Mouse (Mus musculus): Measurements from ENCODE around the gene Wfdc12. TPM values are rescaled to one million over a fixed set of nuclear protein-coding genes. Genes with fewer than 3 reads are reported as not detected.

Gene Wfdc12
- polyA plus RNA-seq, 1 experiment from 2014 or later = not detected

DNA sequence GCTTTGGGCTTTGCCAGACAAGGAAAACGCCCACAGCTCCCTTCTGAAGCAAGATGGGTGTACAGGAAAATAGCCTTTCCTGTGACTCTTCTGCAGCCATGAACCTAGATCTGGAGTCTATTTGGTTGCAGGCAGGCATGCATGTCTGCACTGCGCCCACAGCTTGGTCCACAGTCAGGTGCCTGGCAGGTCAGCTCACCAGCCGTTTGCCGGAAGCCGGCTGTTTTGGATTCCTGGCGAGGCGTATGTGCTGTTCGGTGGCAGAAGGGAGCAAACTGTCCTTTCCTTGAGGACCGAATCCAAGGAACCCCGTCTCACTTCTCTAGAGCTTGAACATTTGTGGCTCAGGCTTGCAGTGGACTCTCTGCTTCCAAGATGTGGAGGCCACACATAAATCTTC lies 36.4 kb downstream of the Wfdc12 start:
- 85% methylated on average over 10 of the region's 10 CpGs for WGBS (ENCODE audit: insufficient replicate concordance)
- Histone ChIP-seq H3K4me2 (no peak overlapping the region), H3K36me3 (ENCODE audit: control insufficient read depth, insufficient read depth, low read length) (no peaks in the 10 kb centered on the region), H3K4me1 (ENCODE audit: control insufficient read depth, insufficient read depth, low read length) (peaks cover 14% of the 10 kb centered on the region), H3K4me3 (ENCODE audit: low read depth, low read length) (no peak overlapping the region), H3K9ac (ENCODE audit: low read depth, low read length) (no peak overlapping the region), H3K9me3 (replicated peaks; ENCODE audit: control insufficient read depth, low read length) (no peaks in the 10 kb centered on the region), H3K27me3 (ENCODE audit: control insufficient read depth, insufficient read depth, low read length) (no peaks in the 10 kb centered on the region), H3K27ac (ENCODE audit: low read depth, low read length) (no peak overlapping the region)
- no peak for ATAC-seq (replicated peaks; ENCODE audit: insufficient number of reproducible peaks, low FRiP score, low TSS enrichment)

DNA sequence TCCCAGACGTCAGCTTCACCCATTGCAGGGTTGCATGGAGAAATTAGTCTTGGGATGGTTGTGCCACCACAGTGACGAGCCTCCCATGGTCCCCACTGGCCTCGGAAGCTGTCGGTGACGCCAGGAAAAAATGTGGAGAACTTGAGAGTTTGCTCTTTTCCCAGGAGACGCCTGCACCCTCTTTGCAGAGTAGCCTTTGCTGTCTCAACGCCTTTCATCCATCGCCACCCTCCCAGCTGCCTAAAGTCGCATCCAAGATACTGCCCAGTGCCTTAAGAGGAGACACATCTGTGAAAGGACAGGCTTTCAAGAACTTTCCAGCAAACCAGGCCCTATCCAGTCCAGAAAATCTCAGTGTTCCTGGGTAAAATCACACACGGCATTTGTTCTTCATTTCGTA lies 38.1 kb downstream of the Wfdc12 start:
- Histone ChIP-seq H3K4me1 (ENCODE audit: control insufficient read depth, insufficient read depth, low read length) (peaks cover 16% of the 10 kb centered on the region), H3K27ac (ENCODE audit: low read depth, low read length) (no peak overlapping the region), H3K9ac (ENCODE audit: low read depth, low read length) (no peak overlapping the region), H3K4me2 (no peak overlapping the region), H3K9me3 (replicated peaks; ENCODE audit: control insufficient read depth, low read length) (no peaks in the 10 kb centered on the region), H3K27me3 (ENCODE audit: control insufficient read depth, insufficient read depth, low read length) (no peaks in the 10 kb centered on the region), H3K36me3 (ENCODE audit: control insufficient read depth, insufficient read depth, low read length) (no peaks in the 10 kb centered on the region), H3K4me3 (ENCODE audit: low read depth, low read length) (no peak overlapping the region)
- WGBS (ENCODE audit: insufficient replicate concordance) = 90% methylated on average over 11 of the region's 11 CpGs
- no peak for ATAC-seq (replicated peaks; ENCODE audit: insufficient number of reproducible peaks, low FRiP score, low TSS enrichment)

DNA sequence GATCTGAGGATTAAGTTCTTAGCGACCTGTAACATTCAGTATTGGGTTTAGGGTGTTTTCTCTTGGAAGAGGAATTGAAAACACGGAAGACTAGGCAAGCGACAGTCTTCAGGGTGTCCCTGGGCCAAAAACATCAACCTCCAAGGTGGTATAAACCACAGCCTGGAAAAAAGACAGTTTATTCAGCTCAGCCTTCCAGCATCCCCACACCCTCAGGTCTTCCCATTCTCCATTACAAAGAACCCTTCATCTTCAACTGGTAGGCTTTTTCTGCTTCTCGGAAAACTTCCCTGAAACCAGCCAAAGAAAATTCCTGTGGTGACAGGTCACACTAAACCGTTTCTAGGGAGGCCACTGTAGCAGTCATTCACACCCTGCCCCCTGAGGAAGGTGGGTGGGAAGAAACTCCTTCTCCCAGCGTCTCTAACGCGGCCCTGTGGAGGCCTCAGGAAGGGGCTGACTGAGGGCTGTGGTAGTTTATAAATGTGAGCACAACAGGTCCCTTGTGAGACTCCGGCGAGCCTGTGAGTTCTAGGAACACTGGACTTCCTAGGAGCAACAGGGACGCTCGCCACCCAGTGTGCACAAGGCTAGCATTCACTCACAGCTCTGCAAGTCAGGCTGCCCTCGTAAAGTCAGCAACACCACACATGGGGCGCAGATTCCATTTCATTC lies 40.2 kb downstream of the Wfdc12 start:
- Histone ChIP-seq H3K9me3 (replicated peaks; ENCODE audit: control insufficient read depth, low read length) (no peaks in the 10 kb centered on the region), H3K36me3 (ENCODE audit: control insufficient read depth, insufficient read depth, low read length) (no peaks in the 10 kb centered on the region), H3K4me3 (ENCODE audit: low read depth, low read length) (no peak overlapping the region), H3K27me3 (ENCODE audit: control insufficient read depth, insufficient read depth, low read length) (no peaks in the 10 kb centered on the region), H3K9ac (ENCODE audit: low read depth, low read length) (no peak overlapping the region; the same call in 1 of the 2 replicates), H3K4me1 (ENCODE audit: control insufficient read depth, insufficient read depth, low read length) (peaks cover 16% of the 10 kb centered on the region), H3K4me2 (no peak overlapping the region), H3K27ac (ENCODE audit: low read depth, low read length) (peak overlapping the region; percentile 51; the same call in 1 of the 2 replicates)
- no peak for ATAC-seq (replicated peaks; ENCODE audit: insufficient number of reproducible peaks, low FRiP score, low TSS enrichment)
- 37% methylated on average over 14 of the region's 14 CpGs for WGBS (ENCODE audit: insufficient replicate concordance)

DNA sequence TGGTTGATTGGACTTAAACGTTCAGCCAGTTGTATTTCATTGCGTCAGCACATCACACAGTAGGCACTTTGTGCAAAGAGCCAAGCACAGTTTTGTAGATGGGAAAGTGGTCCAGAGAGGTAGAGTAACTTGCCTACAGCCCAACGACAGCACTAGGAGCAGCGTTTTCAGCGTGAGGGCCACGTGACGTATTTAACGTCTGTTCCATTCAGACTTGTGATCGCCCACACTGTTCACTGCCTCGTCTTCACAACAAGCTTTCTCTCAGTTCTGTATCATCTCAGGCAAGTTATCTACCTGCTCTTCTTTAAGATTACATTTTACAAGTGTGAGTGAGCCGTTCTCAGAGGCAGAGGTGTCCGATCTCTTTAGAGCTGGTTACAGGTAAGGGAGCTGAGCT lies 43.9 kb downstream of the Wfdc12 start:
- Histone ChIP-seq H3K4me2 (no peak overlapping the region), H3K27ac (ENCODE audit: low read depth, low read length) (no peak overlapping the region), H3K9me3 (replicated peaks; ENCODE audit: control insufficient read depth, low read length) (no peaks in the 10 kb centered on the region), H3K36me3 (ENCODE audit: control insufficient read depth, insufficient read depth, low read length) (no peaks in the 10 kb centered on the region), H3K4me1 (ENCODE audit: control insufficient read depth, insufficient read depth, low read length) (peaks cover 34% of the 10 kb centered on the region), H3K27me3 (ENCODE audit: control insufficient read depth, insufficient read depth, low read length) (no peaks in the 10 kb centered on the region), H3K9ac (ENCODE audit: low read depth, low read length) (no peak overlapping the region), H3K4me3 (ENCODE audit: low read depth, low read length) (no peak overlapping the region)
- WGBS (ENCODE audit: insufficient replicate concordance) = 92% methylated on average over 12 of the region's 12 CpGs
- ATAC-seq (replicated peaks; ENCODE audit: insufficient number of reproducible peaks, low FRiP score, low TSS enrichment) = no peak

DNA sequence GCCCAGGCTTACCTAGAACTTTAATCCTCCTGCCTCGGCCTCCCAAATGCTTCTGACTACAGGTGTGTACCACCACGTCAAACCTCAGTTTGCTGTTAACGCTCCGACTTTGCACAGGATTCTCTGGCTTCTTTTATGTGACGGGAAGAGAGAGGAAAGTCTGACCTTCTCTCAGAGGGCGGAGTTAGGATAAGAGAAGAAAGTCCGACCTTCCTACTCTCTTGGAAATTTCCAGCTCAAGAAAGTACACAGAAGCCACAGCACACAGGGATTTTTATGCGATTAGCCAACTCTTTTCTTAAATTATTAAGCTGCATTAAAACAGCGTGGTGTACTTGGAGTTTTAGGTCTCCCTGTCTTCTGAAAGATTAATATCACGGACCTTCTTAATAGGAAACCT lies 45.9 kb downstream of the Wfdc12 start:
- H3K36me3 ChIP-seq (ENCODE audit: control insufficient read depth, insufficient read depth, low read length) = no peaks in the 10 kb centered on the region
- H3K27me3 ChIP-seq (ENCODE audit: control insufficient read depth, insufficient read depth, low read length) = no peaks in the 10 kb centered on the region
- WGBS (ENCODE audit: insufficient replicate concordance) = 73% methylated on average over 10 of the region's 10 CpGs
- H3K4me1 ChIP-seq (ENCODE audit: control insufficient read depth, insufficient read depth, low read length) = peaks cover 32% of the 10 kb centered on the region
- no peak overlapping the region for H3K4me2 ChIP-seq
- no peak overlapping the region for H3K9ac ChIP-seq (ENCODE audit: low read depth, low read length)
- H3K27ac ChIP-seq (ENCODE audit: low read depth, low read length) = no peak overlapping the region
- ATAC-seq (replicated peaks; ENCODE audit: insufficient number of reproducible peaks, low FRiP score, low TSS enrichment) = no peak
- H3K4me3 ChIP-seq (ENCODE audit: low read depth, low read length) = no peak overlapping the region
- H3K9me3 ChIP-seq (replicated peaks; ENCODE audit: control insufficient read depth, low read length) = no peaks in the 10 kb centered on the region

DNA sequence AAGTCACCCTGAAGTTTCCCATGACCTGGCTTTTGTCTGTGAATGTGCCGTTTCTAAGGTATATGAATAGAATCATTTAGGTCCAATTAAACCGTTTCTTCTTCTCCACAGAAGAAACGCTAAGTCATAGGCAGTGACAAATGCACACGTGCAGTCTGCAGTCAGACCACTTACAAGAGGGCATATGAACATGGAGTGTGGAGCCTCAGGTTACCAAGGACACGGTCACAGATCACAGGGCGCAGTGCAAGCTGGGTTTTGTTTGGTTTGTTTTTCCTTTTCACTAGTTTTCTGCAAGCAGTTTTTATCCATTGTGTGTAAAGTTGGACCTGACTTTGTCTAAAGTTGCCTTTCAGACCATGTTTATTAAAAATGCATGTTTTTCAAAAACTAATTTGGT lies 46.4 kb downstream of the Wfdc12 start:
- Histone ChIP-seq H3K9ac (ENCODE audit: low read depth, low read length) (no peak overlapping the region), H3K4me2 (no peak overlapping the region), H3K9me3 (replicated peaks; ENCODE audit: control insufficient read depth, low read length) (no peaks in the 10 kb centered on the region), H3K27ac (ENCODE audit: low read depth, low read length) (no peak overlapping the region), H3K27me3 (ENCODE audit: control insufficient read depth, insufficient read depth, low read length) (no peaks in the 10 kb centered on the region), H3K4me3 (ENCODE audit: low read depth, low read length) (no peak overlapping the region), H3K4me1 (ENCODE audit: control insufficient read depth, insufficient read depth, low read length) (peaks cover 30% of the 10 kb centered on the region), H3K36me3 (ENCODE audit: control insufficient read depth, insufficient read depth, low read length) (no peaks in the 10 kb centered on the region)
- WGBS (ENCODE audit: insufficient replicate concordance) = 84% methylated on average over 6 of the region's 6 CpGs
- no peak for ATAC-seq (replicated peaks; ENCODE audit: insufficient number of reproducible peaks, low FRiP score, low TSS enrichment)

DNA sequence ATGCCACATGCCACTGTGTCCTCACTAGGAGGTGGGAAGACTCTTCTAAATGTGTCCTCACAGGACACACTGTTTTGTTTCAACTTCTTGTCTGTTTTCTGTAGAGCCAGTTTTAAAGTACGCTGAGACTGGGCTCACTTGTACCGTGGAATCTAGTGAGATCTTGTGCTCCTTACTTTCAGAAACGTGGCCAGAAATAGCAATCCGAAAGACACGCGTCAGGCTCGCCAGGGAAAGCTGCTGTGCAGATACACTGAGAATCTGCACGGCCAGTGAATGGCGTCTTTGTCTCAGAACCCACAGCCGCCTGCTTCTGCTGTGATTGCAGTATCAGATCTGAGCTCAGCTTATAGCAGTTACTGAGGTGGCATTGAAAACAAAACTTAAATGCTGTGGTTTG lies 48.4 kb downstream of the Wfdc12 start:
- no peak overlapping the region for H3K4me3 ChIP-seq (ENCODE audit: low read depth, low read length)
- peak overlapping the region; percentile 50 for H3K4me2 ChIP-seq
- no peaks in the 10 kb centered on the region for H3K27me3 ChIP-seq (ENCODE audit: control insufficient read depth, insufficient read depth, low read length)
- H3K27ac ChIP-seq (ENCODE audit: low read depth, low read length) = peak overlapping the region; percentile 85
- H3K36me3 ChIP-seq (ENCODE audit: control insufficient read depth, insufficient read depth, low read length) = no peaks in the 10 kb centered on the region
- ATAC-seq (replicated peaks; ENCODE audit: insufficient number of reproducible peaks, low FRiP score, low TSS enrichment) = no peak
- H3K9me3 ChIP-seq (replicated peaks; ENCODE audit: control insufficient read depth, low read length) = no peaks in the 10 kb centered on the region
- peak overlapping the region; percentile 49; the same call in 1 of the 2 replicates for H3K9ac ChIP-seq (ENCODE audit: low read depth, low read length)
- WGBS (ENCODE audit: insufficient replicate concordance) = 27% methylated on average over 10 of the region's 10 CpGs
- peaks cover 28% of the 10 kb centered on the region for H3K4me1 ChIP-seq (ENCODE audit: control insufficient read depth, insufficient read depth, low read length)

Other genes with a start within 250 kb of the Wfdc12 start
- gene Ywhab, start 195.6 kb downstream of the Wfdc12 start, polyA plus RNA-seq (2014; fragmentation: Nextera tagmentation; extraction: Ambion mirVana) = 254 and 271 TPM in 2 replicates
- 0.61 and 0.66 TPM in 2 replicates for gene Pabpc1l, start 165.2 kb downstream of the Wfdc12 start, polyA plus RNA-seq (2014; fragmentation: Nextera tagmentation; extraction: Ambion mirVana)
- gene Stk4, start 120.3 kb downstream of the Wfdc12 start, polyA plus RNA-seq (2014; fragmentation: Nextera tagmentation; extraction: Ambion mirVana) = 20.8 and 21.4 TPM in 2 replicates
- gene Tomm34, start 119.4 kb downstream of the Wfdc12 start, polyA plus RNA-seq (2014; fragmentation: Nextera tagmentation; extraction: Ambion mirVana) = 56.7 and 59.1 TPM in 2 replicates
- 0.13 TPM in 1 of 2 replicates, not detected in the other for gene Kcns1, start 19.5 kb downstream of the Wfdc12 start, polyA plus RNA-seq (2014; fragmentation: Nextera tagmentation; extraction: Ambion mirVana)
- gene Wfdc5, start 7.9 kb downstream of the Wfdc12 start, polyA plus RNA-seq (2014; fragmentation: Nextera tagmentation; extraction: Ambion mirVana) = not detected in 2 replicates
- not detected in 2 replicates for gene Wfdc15a, start 9.5 kb upstream of the Wfdc12 start, polyA plus RNA-seq (2014; fragmentation: Nextera tagmentation; extraction: Ambion mirVana)
- not detected in 2 replicates for gene Wfdc15b, start 31.1 kb upstream of the Wfdc12 start, polyA plus RNA-seq (2014; fragmentation: Nextera tagmentation; extraction: Ambion mirVana)
- gene Svs2, start 47.9 kb upstream of the Wfdc12 start, polyA plus RNA-seq (2014; fragmentation: Nextera tagmentation; extraction: Ambion mirVana) = not detected in 2 replicates
- gene Svs3b, start 66.0 kb upstream of the Wfdc12 start, polyA plus RNA-seq (2014; fragmentation: Nextera tagmentation; extraction: Ambion mirVana) = not detected in 2 replicates
- gene Svs4, start 87.9 kb upstream of the Wfdc12 start, polyA plus RNA-seq (2014; fragmentation: Nextera tagmentation; extraction: Ambion mirVana) = not detected in 2 replicates
- gene Svs3a, start 98.7 kb upstream of the Wfdc12 start, polyA plus RNA-seq (2014; fragmentation: Nextera tagmentation; extraction: Ambion mirVana) = not detected in 2 replicates
- not detected in 2 replicates for gene Svs6, start 126.1 kb upstream of the Wfdc12 start, polyA plus RNA-seq (2014; fragmentation: Nextera tagmentation; extraction: Ambion mirVana)
- gene Svs5, start 142.1 kb upstream of the Wfdc12 start, polyA plus RNA-seq (2014; fragmentation: Nextera tagmentation; extraction: Ambion mirVana) = not detected in 2 replicates
- 0.39 and 0.97 TPM in 2 replicates for gene Slpi, start 198.5 kb upstream of the Wfdc12 start, polyA plus RNA-seq (2014; fragmentation: Nextera tagmentation; extraction: Ambion mirVana)
- 0.06 and 0.19 TPM in 2 replicates for gene Rbpjl, start 212.5 kb upstream of the Wfdc12 start, polyA plus RNA-seq (2014; fragmentation: Nextera tagmentation; extraction: Ambion mirVana)
- 0.34 and 0.77 TPM in 2 replicates for gene Matn4, start 214.6 kb upstream of the Wfdc12 start, polyA plus RNA-seq (2014; fragmentation: Nextera tagmentation; extraction: Ambion mirVana)

Data from heart, embryonic 11.5 days (tissue).